Mouse (Mus musculus) intestine, embryonic 16.5 days (tissue): ENCODE data around the gene Lyar. TPM values are rescaled to one million over a fixed set of nuclear protein-coding genes. Genes with fewer than 3 reads are reported as not detected.

Source experiments
- ATAC-seq: fragments of 200-750 bp; cut with Nextera tagmentation; 2 replicates; pipeline ENCODE4 v1.8.0; 2017; ENCODE audit warnings: moderate TSS enrichment, moderate library complexity
- H3K27ac ChIP-seq: fragments of 300-500 bp; sonication (generic); 2 replicates; pipeline ENCODE4 v1.5.1; 2014; ENCODE audit warnings: mild to moderate bottlenecking, low read length
- H3K27me3 ChIP-seq: fragments of 300-500 bp; sonication (generic); replicated peaks from 2 replicates; pipeline ENCODE4 v1.6.1; 2014; ENCODE audit warnings: low read length, control low read depth, mixed read lengths; ENCODE audit not compliant: control insufficient read depth, insufficient read depth
- H3K36me3 ChIP-seq: fragments of 300-500 bp; sonication (generic); 2 replicates; pipeline ENCODE4 v1.6.1; 2014; ENCODE audit warnings: low read length, control low read depth; ENCODE audit not compliant: control insufficient read depth, insufficient read depth
- H3K4me1 ChIP-seq: fragments of 300-500 bp; sonication (generic); 2 replicates; pipeline ENCODE4 v1.6.1; 2014; ENCODE audit warnings: low read length, control low read depth, mixed read lengths; ENCODE audit not compliant: control insufficient read depth, insufficient read depth
- H3K4me2 ChIP-seq: fragments of 300-500 bp; sonication (generic); 2 replicates; pipeline ENCODE4 v1.6.1; 2014; ENCODE audit warnings: low read depth, low read length, control low read depth
- H3K4me3 ChIP-seq: fragments of 300-500 bp; sonication (generic); 2 replicates; pipeline ENCODE4 v1.5.1; 2014; ENCODE audit warnings: mild to moderate bottlenecking, low read length
- H3K9ac ChIP-seq: fragments of 300-500 bp; sonication (generic); 2 replicates; pipeline ENCODE4 v1.6.1; 2014; ENCODE audit warnings: low read depth, low read length
- H3K9me3 ChIP-seq: fragments of 300-500 bp; sonication (generic); 2 replicates; pipeline ENCODE4 v1.6.1; 2016; ENCODE audit warnings: low read length, control low read depth; ENCODE audit not compliant: control insufficient read depth
- WGBS: fragments of 180-500 bp; shearing (Covaris S2); extraction: QIAGEN DNeasy Blood & Tissue Kit; methylation state at CpG from one replicate; pipeline ENCODE4 v1.1.7; 2014; 5-methylcytosine and 5-hydroxymethylcytosine counted together
- polyA plus RNA-seq: library from polyadenylated mRNA; unstranded; fragments of >200 nt; fragmentation: Nextera tagmentation; extraction: Ambion mirVana; gene quantifications from 2 replicates; pipeline ENCODE4 v1.2.1, GENCODE M21; 2015

Gene Lyar
- polyA plus RNA-seq, 1 experiment from 2014 or later, result 81.5 TPM

DNA sequence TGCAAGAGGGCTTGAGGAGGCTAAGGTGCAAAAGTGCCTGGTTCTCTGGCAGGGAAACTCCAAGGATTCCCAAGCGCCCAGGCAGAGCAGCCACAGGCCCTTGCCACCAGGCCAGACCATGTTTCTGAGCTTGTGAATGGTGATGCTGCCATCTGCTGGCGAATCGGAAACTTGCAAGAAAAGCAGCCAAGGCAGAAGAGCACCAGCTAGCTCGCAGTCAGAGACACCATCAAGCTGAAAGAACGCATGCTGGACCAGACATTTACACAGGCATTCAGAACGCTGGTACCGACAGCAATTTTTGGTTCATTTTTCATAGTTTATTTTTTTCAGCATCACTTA is 22.8 kb upstream of the Lyar start:
- Histone ChIP-seq H3K9me3 (no peaks in the 10 kb centered on the region), H3K27ac (no peak overlapping the region), H3K36me3 (peaks cover 12% of the 10 kb centered on the region; the same call in 1 of the 2 replicates), H3K4me1 (no peaks in the 10 kb centered on the region), H3K4me3 (no peak overlapping the region), H3K9ac (no peak overlapping the region), H3K27me3 (no peaks in the 10 kb centered on the region), H3K4me2 (no peak overlapping the region)
- ATAC-seq, result peak; percentile 72
- 11% methylated on average over 7 of the region's 7 CpGs for WGBS

DNA sequence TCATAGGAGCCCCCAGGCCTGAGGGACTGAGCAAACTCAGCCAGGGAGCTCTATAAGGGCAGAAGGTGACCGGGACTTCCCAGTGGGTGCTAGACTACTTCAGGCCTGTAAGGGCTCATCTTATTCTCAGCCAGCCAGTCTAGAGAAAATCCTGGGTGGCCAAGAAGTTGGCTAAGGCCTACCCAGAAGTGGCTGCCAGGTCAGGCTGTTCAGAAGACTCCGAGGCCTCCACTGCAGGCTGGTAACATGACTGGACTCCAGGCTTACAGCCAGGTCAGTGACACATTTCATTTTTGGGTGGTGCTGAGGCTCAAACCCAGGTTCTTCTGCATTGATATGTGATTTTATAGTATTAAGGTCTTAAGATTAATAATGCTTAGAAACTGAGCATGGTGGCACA is 20.6 kb upstream of the Lyar start:
- H3K36me3 ChIP-seq, result peaks cover 12% of the 10 kb centered on the region
- H3K9ac ChIP-seq, result no peak overlapping the region
- no peak overlapping the region for H3K27ac ChIP-seq
- H3K4me1 ChIP-seq, result no peaks in the 10 kb centered on the region
- no peak for ATAC-seq
- no peaks in the 10 kb centered on the region for H3K9me3 ChIP-seq
- H3K4me2 ChIP-seq, result no peak overlapping the region
- WGBS, result 100% methylated on average over 2 of the region's 2 CpGs
- H3K27me3 ChIP-seq, result no peaks in the 10 kb centered on the region
- H3K4me3 ChIP-seq, result no peak overlapping the region

DNA sequence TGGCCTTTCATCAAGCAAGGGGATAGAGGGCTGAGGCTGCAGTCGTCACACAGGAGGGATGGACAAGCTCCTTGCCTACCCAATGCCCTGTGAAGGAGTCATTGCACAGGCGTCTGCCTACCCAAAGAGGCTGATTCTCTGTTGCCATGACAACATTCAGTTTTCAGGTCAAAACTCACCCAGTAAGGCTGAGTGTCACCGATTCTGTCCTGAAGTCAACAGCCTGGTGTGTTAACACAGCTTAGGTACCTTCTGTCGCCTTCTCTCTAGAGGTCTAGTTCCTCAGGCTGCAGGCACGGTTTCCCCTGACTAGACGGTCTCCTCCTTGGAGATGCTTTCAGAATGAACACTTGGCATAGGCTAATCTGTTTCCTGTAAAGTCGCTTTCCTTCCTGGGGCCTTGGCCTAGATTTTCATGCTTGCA is 15.0 kb upstream of the Lyar start:
- ATAC-seq, result no peak
- H3K4me2 ChIP-seq, result no peak overlapping the region
- peaks cover 12% of the 10 kb centered on the region for H3K36me3 ChIP-seq
- H3K27ac ChIP-seq, result no peak overlapping the region
- H3K27me3 ChIP-seq, result no peaks in the 10 kb centered on the region
- H3K4me3 ChIP-seq, result no peak overlapping the region
- 83% methylated on average over 7 of the region's 7 CpGs for WGBS
- H3K4me1 ChIP-seq, result no peaks in the 10 kb centered on the region
- H3K9ac ChIP-seq, result no peak overlapping the region
- H3K9me3 ChIP-seq, result no peaks in the 10 kb centered on the region

DNA sequence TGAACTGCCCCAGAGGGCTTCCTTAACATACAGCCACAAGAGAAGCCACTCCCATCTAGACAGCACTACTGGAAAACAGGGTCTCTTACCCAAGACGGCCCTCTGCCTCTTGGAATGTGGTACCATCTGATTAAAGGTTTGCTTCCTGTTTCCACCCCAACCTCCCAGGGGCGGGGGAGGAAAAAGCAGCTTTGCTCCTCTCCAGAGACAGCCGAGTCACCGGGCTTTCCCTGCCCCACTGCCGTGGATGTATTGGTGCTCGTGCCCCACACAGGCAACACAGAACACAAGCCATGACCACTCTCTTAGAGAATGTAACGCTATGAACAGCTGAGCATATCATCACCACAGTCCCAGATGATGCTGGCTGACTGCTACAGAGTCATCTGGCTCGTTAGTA is 11.3 kb upstream of the Lyar start:
- 71% methylated on average over 8 of the region's 8 CpGs for WGBS
- no peaks in the 10 kb centered on the region for H3K9me3 ChIP-seq

DNA sequence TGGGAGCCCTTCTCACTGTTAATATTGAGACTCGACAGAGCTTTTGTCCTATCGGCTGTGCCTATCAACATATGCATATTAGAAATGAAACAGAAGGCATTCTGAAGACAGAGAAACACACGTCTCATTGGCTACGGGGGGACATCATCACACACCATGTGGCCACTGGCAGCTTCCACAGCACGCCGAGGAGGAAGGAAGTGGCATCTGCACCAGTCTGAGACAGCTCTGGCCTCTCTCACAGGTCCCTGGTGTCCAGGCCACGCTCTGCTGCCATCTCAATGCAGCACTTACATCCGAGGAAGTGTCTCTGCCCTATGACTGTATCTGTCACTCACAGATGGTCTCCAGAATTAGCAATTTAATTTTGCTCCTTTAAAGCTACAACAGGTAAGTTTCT is 8.6 kb upstream of the Lyar start:
- Histone ChIP-seq H3K4me2 (no peak overlapping the region), H3K27me3 (no peaks in the 10 kb centered on the region), H3K9ac (no peak overlapping the region), H3K4me1 (no peaks in the 10 kb centered on the region), H3K4me3 (no peak overlapping the region), H3K9me3 (no peaks in the 10 kb centered on the region), H3K36me3 (peaks cover 22% of the 10 kb centered on the region), H3K27ac (no peak overlapping the region)
- WGBS, result 85% methylated on average over 8 of the region's 8 CpGs
- no peak for ATAC-seq

More for the DNA sequence above, 11.3 kb upstream of the Lyar start:
- H3K27me3 ChIP-seq, result no peaks in the 10 kb centered on the region
- H3K36me3 ChIP-seq, result peaks cover 16% of the 10 kb centered on the region
- ATAC-seq, result no peak
- H3K9ac ChIP-seq, result no peak overlapping the region
- no peak overlapping the region for H3K4me2 ChIP-seq
- no peak overlapping the region for H3K27ac ChIP-seq
- no peak overlapping the region for H3K4me3 ChIP-seq
- H3K4me1 ChIP-seq, result no peaks in the 10 kb centered on the region

DNA sequence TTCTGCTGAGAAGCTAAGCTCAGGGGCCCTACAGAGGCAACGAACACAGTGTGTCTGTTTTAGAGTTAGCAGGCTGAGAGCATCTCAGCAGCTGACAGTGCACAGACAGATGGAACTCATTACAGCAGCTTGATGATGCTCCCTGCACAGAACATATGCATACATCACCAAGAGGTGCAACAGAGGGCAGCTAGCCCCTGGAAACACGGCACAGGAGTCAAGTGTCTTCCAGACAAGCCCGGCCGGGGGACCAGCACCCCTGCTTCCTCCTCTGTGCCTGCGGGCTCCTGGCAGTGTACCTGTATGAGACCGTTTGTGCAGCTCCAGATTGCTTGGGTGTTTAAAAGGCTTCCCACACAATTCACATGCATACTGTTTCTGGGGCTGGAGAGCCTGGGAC is 7.3 kb upstream of the Lyar start:
- WGBS, result 87% methylated on average over 6 of the region's 6 CpGs
- H3K36me3 ChIP-seq, result peaks cover 22% of the 10 kb centered on the region
- H3K9me3 ChIP-seq, result no peaks in the 10 kb centered on the region
- no peak overlapping the region for H3K9ac ChIP-seq
- no peaks in the 10 kb centered on the region for H3K27me3 ChIP-seq
- no peak overlapping the region for H3K4me3 ChIP-seq
- no peak for ATAC-seq
- H3K4me1 ChIP-seq, result no peaks in the 10 kb centered on the region
- H3K4me2 ChIP-seq, result no peak overlapping the region
- H3K27ac ChIP-seq, result no peak overlapping the region

DNA sequence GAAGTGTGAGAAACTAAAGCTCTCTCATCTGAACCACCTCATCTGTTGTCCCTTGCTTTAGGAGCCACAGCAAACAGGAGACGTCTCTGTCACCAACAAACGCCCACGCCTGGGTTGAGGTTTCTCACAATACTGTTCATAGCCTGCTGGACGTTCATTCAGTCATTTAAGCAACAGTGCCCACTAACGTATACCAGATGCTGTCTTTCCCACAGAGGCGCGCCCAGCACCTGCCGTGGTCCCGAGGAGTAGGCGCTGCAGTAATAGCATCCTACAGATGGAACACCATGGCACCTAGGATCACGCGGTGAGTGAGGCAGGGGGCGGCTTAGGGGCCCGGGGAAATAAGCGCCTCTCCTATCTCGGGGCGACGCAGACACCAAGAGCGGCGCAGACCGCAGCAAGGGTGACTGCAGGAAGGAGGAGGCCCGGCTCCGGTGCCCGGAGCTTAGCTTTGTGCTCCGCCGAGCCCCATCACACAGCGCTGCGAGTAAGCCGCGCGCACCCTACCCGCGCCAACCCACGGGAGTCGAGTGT is 431 bp upstream of the Lyar start:
- Histone ChIP-seq H3K4me3 (peak overlapping the region; percentile 82), H3K4me2 (peak overlapping the region; percentile 64), H3K27ac (peak overlapping the region; percentile 55; the same call in 1 of the 2 replicates), H3K9ac (peak overlapping the region; percentile 85), H3K4me1 (peaks cover 14% of the 10 kb centered on the region), H3K27me3 (no peaks in the 10 kb centered on the region), H3K36me3 (0 out of 2 replicates have a peak, but pooled peaks cover 4% of the 10 kb centered on the region), H3K9me3 (no peaks in the 10 kb centered on the region)
- ATAC-seq, result peak; percentile 88
- under 1% methylated on average over 35 of the region's 35 CpGs for WGBS

DNA sequence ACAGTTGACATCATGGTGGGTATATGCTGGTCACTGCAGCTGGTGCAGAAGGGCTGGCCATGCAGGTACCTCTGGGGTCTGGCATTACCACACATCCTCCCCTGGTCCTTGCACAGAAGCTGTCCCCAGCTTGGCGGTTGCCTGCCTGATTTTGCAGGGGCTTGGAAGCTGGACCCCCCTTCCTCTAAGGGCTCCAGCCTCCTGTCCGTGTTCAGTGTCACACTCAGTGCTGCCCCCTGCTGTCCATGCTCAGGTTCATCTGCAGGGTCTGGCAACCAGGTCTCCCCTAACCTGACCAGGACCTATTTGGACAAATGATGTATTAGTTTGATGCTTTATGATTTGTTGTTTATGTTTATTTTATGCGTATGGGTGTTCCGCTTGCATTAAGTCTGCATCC is 15.2 kb downstream of the Lyar start:
- Histone ChIP-seq H3K9ac (no peak overlapping the region), H3K4me1 (no peaks in the 10 kb centered on the region), H3K36me3 (peaks cover 7% of the 10 kb centered on the region), H3K4me3 (no peak overlapping the region), H3K9me3 (no peaks in the 10 kb centered on the region), H3K27me3 (no peaks in the 10 kb centered on the region), H3K27ac (no peak overlapping the region), H3K4me2 (no peak overlapping the region)
- no peak for ATAC-seq
- WGBS, result 69% methylated on average over 4 of the region's 4 CpGs

DNA sequence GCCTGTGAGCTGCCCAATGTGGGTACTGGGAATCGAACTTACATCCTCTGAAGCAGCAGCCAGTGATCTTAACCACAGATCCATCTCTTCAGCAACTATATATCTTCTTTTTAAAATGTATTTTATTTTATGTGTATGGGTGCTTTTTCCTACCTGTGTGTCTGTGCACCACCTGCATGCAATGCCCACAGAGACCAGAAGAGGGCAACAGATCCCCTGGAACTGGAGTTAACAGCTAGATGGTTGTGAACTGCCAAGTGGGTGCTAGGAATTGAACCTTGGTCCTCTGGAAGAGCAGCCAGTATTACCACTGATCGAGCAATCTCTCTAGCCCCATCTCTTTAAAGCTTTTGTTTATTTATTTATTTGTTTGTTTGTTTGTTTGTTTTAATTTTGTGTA is 16.4 kb downstream of the Lyar start:
- no peak overlapping the region for H3K4me2 ChIP-seq
- H3K4me1 ChIP-seq, result no peaks in the 10 kb centered on the region
- no peak overlapping the region for H3K27ac ChIP-seq
- 96% methylated on average over 2 of the region's 2 CpGs for WGBS
- peaks cover 6% of the 10 kb centered on the region for H3K36me3 ChIP-seq
- no peak overlapping the region for H3K9ac ChIP-seq
- ATAC-seq, result no peak
- H3K4me3 ChIP-seq, result no peak overlapping the region
- H3K9me3 ChIP-seq, result no peaks in the 10 kb centered on the region
- H3K27me3 ChIP-seq, result no peaks in the 10 kb centered on the region
